ENCODE assay signal across 8 mouse cellular contexts in genomic region chr17:17829816-17830535, GRCm38 (mm10). TPM values are rescaled to one million over a fixed set of nuclear protein-coding genes. Genes with fewer than 3 reads are reported as not detected.
DNase-seq lines count a peak whose midpoint lies in the region; ATAC-seq and TF ChIP-seq lines count a peak whose summit lies in the region.

No protein-coding gene starts in this region.

- H3K79me2 ChIP-seq in myocyte (ENCODE audit: control insufficient read depth, insufficient read depth) = peaks cover 88% of the 10 kb centered on the region

- H3K4me2 ChIP-seq in embryonic facial prominence, embryonic 12.5 days (replicated peaks) = peak overlapping the region; percentile 90
- peak overlapping the region; percentile 86 for H3K4me2 ChIP-seq in hindbrain, embryonic 15.5 days
- peak overlapping the region; percentile 78 for H3K4me2 ChIP-seq in myocyte (ENCODE audit: low read depth)

- peak; percentile 12 for DNase-seq in left cerebral cortex, postnatal 4 days
- no peak for DNase-seq in left cerebral cortex, postnatal 36 days (ENCODE audit: low spot score in 2 of 2)
- DNase-seq in ovary, postnatal 10 days (ENCODE audit: low spot score) = no peak
- DNase-seq in spleen, postnatal 4 days (ENCODE audit: low spot score in 2 of 2) = no peak
- no peak for DNase-seq in ovary, adult 18-20 months (ENCODE audit: low spot score)

- H3ac ChIP-seq in myocyte (ENCODE audit: control insufficient read depth, insufficient read length) = no peak overlapping the region

- no peak for TF ChIP-seq POLR2A in myocyte (IDR thresholded peaks at IDR 0.05; ENCODE audit: insufficient read length, low read depth)

- H3K27ac ChIP-seq in embryonic facial prominence, embryonic 12.5 days = peak overlapping the region; percentile 100
- H3K27ac ChIP-seq in hindbrain, embryonic 15.5 days (replicated peaks) = peak overlapping the region; percentile 100

- ATAC-seq in embryonic facial prominence, embryonic 12.5 days (ENCODE audit: insufficient number of reproducible peaks, insufficient read depth, low FRiP score, low TSS enrichment) = no peak
- ATAC-seq in hindbrain, embryonic 15.5 days (ENCODE audit: low FRiP score, low read depth) = no peak

- peak overlapping the region; percentile 81 for H3K4me3 ChIP-seq in embryonic facial prominence, embryonic 12.5 days
- peak overlapping the region; percentile 97 for H3K4me3 ChIP-seq in hindbrain, embryonic 15.5 days
- peak overlapping the region; percentile 98 for H3K4me3 ChIP-seq in myocyte

- no peaks in the 10 kb centered on the region for H3K9me3 ChIP-seq in embryonic facial prominence, embryonic 12.5 days
- no peaks in the 10 kb centered on the region for H3K9me3 ChIP-seq in hindbrain, embryonic 15.5 days

- peak overlapping the region; percentile 94 for H3K9ac ChIP-seq in embryonic facial prominence, embryonic 12.5 days
- peak overlapping the region; percentile 99 for H3K9ac ChIP-seq in hindbrain, embryonic 15.5 days

- peaks cover 50% of the 10 kb centered on the region for H3K4me1 ChIP-seq in embryonic facial prominence, embryonic 12.5 days
- H3K4me1 ChIP-seq in hindbrain, embryonic 15.5 days (replicated peaks) = peaks cover 61% of the 10 kb centered on the region

- no peaks in the 10 kb centered on the region for H3K27me3 ChIP-seq in embryonic facial prominence, embryonic 12.5 days
- H3K27me3 ChIP-seq in hindbrain, embryonic 15.5 days = no peaks in the 10 kb centered on the region
- no peaks in the 10 kb centered on the region for H3K27me3 ChIP-seq in myocyte (ENCODE audit: control insufficient read depth, insufficient read depth, insufficient read length)

- intact Hi-C loops in left cerebral cortex, postnatal 4 days (cut with DNase I) = no loop called here
- intact Hi-C loops in left cerebral cortex, postnatal 36 days (cut with DNase I) = loop anchor here (5.0 kb wide), 2 partner anchors 63 to 428 kb away; partner anchors contain the start of gene Lix1

- 52% methylated on average over 23 of the region's 23 CpGs for WGBS in embryonic facial prominence, embryonic 12.5 days
- WGBS in hindbrain, embryonic 15.5 days = 48% methylated on average over 22 of the region's 23 CpGs

- peaks cover 38% of the 10 kb centered on the region for H3K36me3 ChIP-seq in embryonic facial prominence, embryonic 12.5 days
- H3K36me3 ChIP-seq in hindbrain, embryonic 15.5 days = peaks cover 4% of the 10 kb centered on the region; the same call in 1 of the 2 replicates
- H3K36me3 ChIP-seq in myocyte (ENCODE audit: control insufficient read depth, insufficient read depth) = peaks cover 22% of the 10 kb centered on the region

TF ChIP-seq in myocyte, 11 proteins besides CTCF, POLR2A, EP300 and RAD21:
- TF ChIP-seq TCF12 (IDR thresholded peaks at IDR 0.05; ENCODE audit: insufficient read depth, poor library complexity, severe bottlenecking) (no peak), POLR2AphosphoS2 (IDR thresholded peaks at IDR 0.05; ENCODE audit: insufficient read length, low read depth) (no peak), CEBPB (IDR thresholded peaks at IDR 0.05; ENCODE audit: insufficient read depth, poor library complexity, severe bottlenecking) (no peak), USF1 (IDR thresholded peaks at IDR 0.05; ENCODE audit: low read depth) (no peak), MYOD1 (IDR thresholded peaks at IDR 0.05; ENCODE audit: control insufficient read depth in 1 of 3, insufficient read length in 2 of 3, low read depth in 2 of 3) (no peak), TCF3 (IDR thresholded peaks at IDR 0.05; ENCODE audit: insufficient read length, low read depth) (no peak), MAX (IDR thresholded peaks at IDR 0.05; ENCODE audit: low read depth) (no peak), E2F4 (IDR thresholded peaks at IDR 0.05; ENCODE audit: insufficient read depth) (no peak), REST (IDR thresholded peaks at IDR 0.05; ENCODE audit: insufficient read depth, insufficient read length) (no peak), SRF (IDR thresholded peaks at IDR 0.05; ENCODE audit: control insufficient read depth, insufficient read length, low read depth) (no peak), MYOG (IDR thresholded peaks at IDR 0.05; ENCODE audit: control insufficient read depth in 1 of 3, insufficient read depth in 1 of 3, insufficient read length in 2 of 3, low read depth in 2 of 3) (no peak)

RNA-seq across cellular contexts. Expression of gene Spaca6, which starts 3.0 kb away (rescaled TPM):
- 10 to 100 TPM; 87.5 to 99.7 TPM for total RNA-seq in left cerebral cortex, postnatal 4 days (2021)
- 100 to 1,000 TPM in 1 of 2 experiments, 10 to 100 TPM in 1; 58.7 to 131 TPM for total RNA-seq in left cerebral cortex, postnatal 36 days (2021)
- 56.8 and 60.6 TPM in 2 replicates for polyA plus RNA-seq in embryonic facial prominence, embryonic 12.5 days (2016; fragmentation: Nextera tagmentation; extraction: Ambion mirVana)
- 25.5 and 28.3 TPM in 2 replicates for polyA plus RNA-seq in hindbrain, embryonic 15.5 days (2015; fragmentation: Nextera tagmentation; extraction: Ambion mirVana)
- polyA plus RNA-seq in myocyte (2012; fragmentation: generic; extraction: Trizol) = 5.2 TPM

RNA-seq across cellular contexts. Expression of gene Has1, which starts 25.0 kb away (rescaled TPM):
- total RNA-seq in left cerebral cortex, postnatal 4 days (2021) = under 1 TPM in 1 of 2 experiments, not detected in 1; 0.20 TPM
- under 1 TPM; 0.45 to 0.79 TPM for total RNA-seq in left cerebral cortex, postnatal 36 days (2021)
- 1.6 and 1.7 TPM in 2 replicates for polyA plus RNA-seq in embryonic facial prominence, embryonic 12.5 days (2016; fragmentation: Nextera tagmentation; extraction: Ambion mirVana)
- polyA plus RNA-seq in hindbrain, embryonic 15.5 days (2015; fragmentation: Nextera tagmentation; extraction: Ambion mirVana) = 1.1 TPM in 2 replicates
- polyA plus RNA-seq in myocyte (2012; fragmentation: generic; extraction: Trizol) = 4.0 TPM

RNA-seq across cellular contexts. Expression of gene Fpr1, which starts 53.8 kb away (rescaled TPM):
- total RNA-seq in left cerebral cortex, postnatal 4 days (2021) = under 1 TPM; 0.26 to 0.28 TPM
- not detected for total RNA-seq in left cerebral cortex, postnatal 36 days (2021)
- 0.12 TPM in 1 of 2 replicates, not detected in the other for polyA plus RNA-seq in embryonic facial prominence, embryonic 12.5 days (2016; fragmentation: Nextera tagmentation; extraction: Ambion mirVana)
- 0.18 and 0.31 TPM in 2 replicates for polyA plus RNA-seq in hindbrain, embryonic 15.5 days (2015; fragmentation: Nextera tagmentation; extraction: Ambion mirVana)
- not detected for polyA plus RNA-seq in myocyte (2012; fragmentation: generic; extraction: Trizol)

RNA-seq across cellular contexts. Expression of gene Fpr2, which starts 57.6 kb away (rescaled TPM):
- total RNA-seq in left cerebral cortex, postnatal 4 days (2021) = under 1 TPM in 1 of 2 experiments, not detected in 1; 0.40 TPM
- total RNA-seq in left cerebral cortex, postnatal 36 days (2021) = not detected
- not detected in 2 replicates for polyA plus RNA-seq in embryonic facial prominence, embryonic 12.5 days (2016; fragmentation: Nextera tagmentation; extraction: Ambion mirVana)
- 0.18 TPM in 1 of 2 replicates, not detected in the other for polyA plus RNA-seq in hindbrain, embryonic 15.5 days (2015; fragmentation: Nextera tagmentation; extraction: Ambion mirVana)
- polyA plus RNA-seq in myocyte (2012; fragmentation: generic; extraction: Trizol) = not detected

RNA-seq across cellular contexts. Expression of gene Fpr3, which starts 57.7 kb away (rescaled TPM):
- not detected for total RNA-seq in left cerebral cortex, postnatal 4 days (2021)
- total RNA-seq in left cerebral cortex, postnatal 36 days (2021) = not detected
- polyA plus RNA-seq in embryonic facial prominence, embryonic 12.5 days (2016; fragmentation: Nextera tagmentation; extraction: Ambion mirVana) = not detected in 2 replicates
- not detected in 2 replicates for polyA plus RNA-seq in hindbrain, embryonic 15.5 days (2015; fragmentation: Nextera tagmentation; extraction: Ambion mirVana)
- not detected for polyA plus RNA-seq in myocyte (2012; fragmentation: generic; extraction: Trizol)
